Mouse (Mus musculus) ES-Bruce4 (cell line): Measurements from ENCODE around the gene Cnst. TPM values are rescaled to one million over a fixed set of nuclear protein-coding genes. Genes with fewer than 3 reads are reported as not detected.
A peak's percentile ranks its signal among the peaks of the same experiment; 100 is the strongest.

Experiments used
- H3K27ac ChIP-seq: 2 replicates; pipeline ENCODE4 v1.5.1; 2012; ENCODE audit warnings: low read length, inconsistent platforms; ENCODE audit not compliant: insufficient read depth
- H3K27me3 ChIP-seq: 2 replicates; pipeline ENCODE4 v1.6.1; 2012; ENCODE audit warnings: mild to moderate bottlenecking, low read length, inconsistent platforms; ENCODE audit not compliant: control insufficient read depth, poor library complexity, insufficient read depth, severe bottlenecking
- H3K36me3 ChIP-seq: 2 replicates; pipeline ENCODE4 v1.6.1; 2012; ENCODE audit warnings: inconsistent platforms, mild to moderate bottlenecking, low read length, moderate library complexity; ENCODE audit not compliant: control insufficient read depth, poor library complexity, insufficient read depth, severe bottlenecking
- H3K4me1 ChIP-seq: one replicate; pipeline ENCODE4 v1.8.1; 2011; ENCODE audit warnings: low read length; ENCODE audit not compliant: control insufficient read depth, insufficient read depth
- H3K4me3 ChIP-seq: 2 replicates; pipeline ENCODE4 v1.5.1; 2011; ENCODE audit warnings: low read depth, mild to moderate bottlenecking, low read length
- H3K9ac ChIP-seq: 2 replicates; pipeline ENCODE4 v1.6.1; 2012; ENCODE audit warnings: low read depth, mild to moderate bottlenecking, inconsistent platforms; ENCODE audit not compliant: poor library complexity, severe bottlenecking
- H3K9me3 ChIP-seq: replicated peaks from 2 replicates; pipeline ENCODE4 v1.6.1; 2012; ENCODE audit warnings: mild to moderate bottlenecking, low read length, inconsistent platforms; ENCODE audit not compliant: control insufficient read depth, poor library complexity, insufficient read depth, severe bottlenecking
- CTCF ChIP-seq: IDR thresholded peaks from one replicate; pipeline ENCODE4 v1.8.1; 2011; ENCODE audit warnings: low read depth, low read length
- EP300 ChIP-seq: IDR thresholded peaks from 2 replicates; pipeline ENCODE4 v1.6.1; 2011; ENCODE audit warnings: low read depth, low read length; ENCODE audit not compliant: insufficient read depth
- POLR2A ChIP-seq: IDR thresholded peaks from one replicate; pipeline ENCODE4 v1.8.1; 2011; ENCODE audit warnings: low read length; ENCODE audit not compliant: insufficient read depth
- polyA plus RNA-seq: library from polyadenylated mRNA; stranded (reverse); fragments of >200 nt; gene quantifications from 2 replicates; pipeline ENCODE4 v1.2.4, GENCODE M21; 2011; ENCODE audit warnings: low read depth; ENCODE audit not compliant: missing spikeins, insufficient read depth, insufficient read length

Cnst gene
- polyA plus RNA-seq, 1 experiment = 10.2 TPM

GRCm38 (mm10) chr1:179541502-179541901 is 4.7 kb upstream of the Cnst start:
- Histone ChIP-seq H3K27ac (no peak overlapping the region), H3K4me1 (no peaks in the 10 kb centered on the region), H3K9ac (no peak overlapping the region), H3K4me3 (no peak overlapping the region), H3K27me3 (no peaks in the 10 kb centered on the region), H3K9me3 (no peaks in the 10 kb centered on the region), H3K36me3 (peaks cover 9% of the 10 kb centered on the region)
- peak; percentile 43 for TF ChIP-seq CTCF
- no peak for TF ChIP-seq POLR2A

GRCm38 (mm10) chr1:179546551-179546917 is 364 bp downstream of the Cnst start:
- TF ChIP-seq POLR2A (no peak), CTCF (no peak), EP300 (no peak)
- Histone ChIP-seq H3K4me1 (peaks cover 3% of the 10 kb centered on the region), H3K9me3 (no peaks in the 10 kb centered on the region), H3K27ac (no peak overlapping the region), H3K27me3 (no peaks in the 10 kb centered on the region), H3K9ac (peak overlapping the region; percentile 60), H3K36me3 (peaks cover 9% of the 10 kb centered on the region; the same call in 1 of the 2 replicates), H3K4me3 (peak overlapping the region; percentile 82)

GRCm38 (mm10) chr1:179547176-179547575 is 1.0 kb downstream of the Cnst start:
- Histone ChIP-seq H3K36me3 (peaks cover 9% of the 10 kb centered on the region; the same call in 1 of the 2 replicates), H3K27ac (no peak overlapping the region), H3K4me3 (no peak overlapping the region), H3K9ac (peak overlapping the region; percentile 60), H3K27me3 (no peaks in the 10 kb centered on the region), H3K4me1 (peaks cover 3% of the 10 kb centered on the region), H3K9me3 (no peaks in the 10 kb centered on the region)
- TF ChIP-seq EP300 (no peak), POLR2A (no peak), CTCF (no peak)

GRCm38 (mm10) chr1:179548220-179548619 is 2.0 kb downstream of the Cnst start:
- TF ChIP-seq CTCF (no peak), POLR2A (no peak), EP300 (no peak)
- H3K9me3 ChIP-seq = no peaks in the 10 kb centered on the region
- no peaks in the 10 kb centered on the region for H3K27me3 ChIP-seq
- H3K9ac ChIP-seq = no peak overlapping the region
- no peak overlapping the region for H3K27ac ChIP-seq
- H3K36me3 ChIP-seq = 0 out of 2 replicates have a peak, but pooled peaks cover 4% of the 10 kb centered on the region
- H3K4me1 ChIP-seq = peaks cover 3% of the 10 kb centered on the region
- H3K4me3 ChIP-seq = 0 out of 2 replicates have a peak overlapping the region, but pooled peaks have one; percentile 1

- Histone ChIP-seq H3K27me3 (no peaks in the 10 kb centered on the region), H3K4me1 (peaks cover 3% of the 10 kb centered on the region), H3K4me3 (no peak overlapping the region), H3K9me3 (no peaks in the 10 kb centered on the region), H3K36me3 (0 out of 2 replicates have a peak, but pooled peaks cover 2% of the 10 kb centered on the region), H3K9ac (no peak overlapping the region), H3K27ac (no peak overlapping the region)
- TF ChIP-seq EP300 (no peak), POLR2A (no peak), CTCF (no peak)
Measured at GRCm38 (mm10) chr1:179548996-179549752, 3.0 kb downstream of the Cnst start.

- H3K4me1 ChIP-seq = peaks cover 3% of the 10 kb centered on the region
- H3K27ac ChIP-seq = no peak overlapping the region
- no peak overlapping the region for H3K4me3 ChIP-seq
Measured at GRCm38 (mm10) chr1:179551336-179551735, 5.2 kb downstream of the Cnst start.

More at GRCm38 (mm10) chr1:179551336-179551735, 5.2 kb downstream of the Cnst start:
- no peak for TF ChIP-seq CTCF
- no peak for TF ChIP-seq EP300
- no peak for TF ChIP-seq POLR2A
- no peak overlapping the region for H3K9ac ChIP-seq
- no peaks in the 10 kb centered on the region for H3K9me3 ChIP-seq
- no peaks in the 10 kb centered on the region for H3K36me3 ChIP-seq
- H3K27me3 ChIP-seq = no peaks in the 10 kb centered on the region
